Mouse (Mus musculus) myocyte (in vitro differentiated cells): Measurements from ENCODE around the gene Hus1b. TPM values are rescaled to one million over a fixed set of nuclear protein-coding genes. Genes with fewer than 3 reads are reported as not detected.

Experiments used
- H3K27me3 ChIP-seq: one replicate; pipeline ENCODE4 v1.6.1; 2011; ENCODE audit not compliant: control insufficient read depth, insufficient read depth, insufficient read length
- H3K36me3 ChIP-seq: one replicate; pipeline ENCODE4 v1.6.1; 2011; ENCODE audit not compliant: control insufficient read depth, insufficient read depth
- H3K4me2 ChIP-seq: one replicate; pipeline ENCODE4 v1.6.1; 2011; ENCODE audit warnings: low read depth, control low read depth
- H3K4me3 ChIP-seq: one replicate; pipeline ENCODE4 v1.5.1; 2011; ENCODE audit warnings: mild to moderate bottlenecking, control low read depth, moderate library complexity
- H3K79me2 ChIP-seq: one replicate; pipeline ENCODE4 v1.6.1; 2011; ENCODE audit not compliant: control insufficient read depth, insufficient read depth
- H3ac ChIP-seq: one replicate; pipeline ENCODE4 v1.6.1; 2011; ENCODE audit not compliant: control insufficient read depth, insufficient read length
- CEBPB ChIP-seq: IDR thresholded peaks from 2 replicates; pipeline ENCODE4 v1.6.1; 2011; ENCODE audit warnings: mild to moderate bottlenecking, moderate library complexity; ENCODE audit not compliant: poor library complexity, insufficient read depth, severe bottlenecking
- E2F4 ChIP-seq: IDR thresholded peaks from one replicate; pipeline ENCODE4 v1.6.1; 2011; ENCODE audit warnings: mild to moderate bottlenecking, control low read depth, moderate library complexity; ENCODE audit not compliant: insufficient read depth
- MAX ChIP-seq: IDR thresholded peaks from one replicate; pipeline ENCODE4 v1.6.1; 2011; ENCODE audit warnings: low read depth, mild to moderate bottlenecking, control low read depth
- MYOD1 ChIP-seq, 3 experiments: IDR thresholded peaks; one replicate each; pipeline ENCODE4 v1.6.1; 2011; ENCODE audit warnings: control low read depth in 2 of 3, low read depth in 2 of 3, mild to moderate bottlenecking in 2 of 3, moderate library complexity in 1 of 3; ENCODE audit not compliant: insufficient read length in 2 of 3, control insufficient read depth in 1 of 3
- MYOG ChIP-seq, 3 experiments: IDR thresholded peaks; one replicate each; pipeline ENCODE4 v1.6.1; 2011; ENCODE audit warnings: control low read depth in 2 of 3, low read depth in 2 of 3, mild to moderate bottlenecking in 2 of 3; ENCODE audit not compliant: insufficient read length in 2 of 3, control insufficient read depth in 1 of 3, insufficient read depth in 1 of 3
- POLR2A ChIP-seq: IDR thresholded peaks from one replicate; pipeline ENCODE4 v1.6.1; 2011; ENCODE audit warnings: low read depth, mild to moderate bottlenecking, control low read depth, moderate library complexity; ENCODE audit not compliant: insufficient read length
- POLR2AphosphoS2 ChIP-seq: IDR thresholded peaks from one replicate; pipeline ENCODE4 v1.6.1; 2011; ENCODE audit warnings: low read depth, control low read depth; ENCODE audit not compliant: insufficient read length
- REST ChIP-seq: IDR thresholded peaks from one replicate; pipeline ENCODE4 v1.6.1; 2011; ENCODE audit warnings: mild to moderate bottlenecking, control low read depth, moderate library complexity; ENCODE audit not compliant: insufficient read depth, insufficient read length
- SRF ChIP-seq: IDR thresholded peaks from one replicate; pipeline ENCODE4 v1.6.1; 2011; ENCODE audit warnings: low read depth; ENCODE audit not compliant: control insufficient read depth, insufficient read length
- TCF12 ChIP-seq: IDR thresholded peaks from one replicate; pipeline ENCODE4 v1.6.1; 2011; ENCODE audit warnings: mild to moderate bottlenecking, control low read depth; ENCODE audit not compliant: poor library complexity, insufficient read depth, severe bottlenecking
- TCF3 ChIP-seq: IDR thresholded peaks from one replicate; pipeline ENCODE4 v1.6.1; 2011; ENCODE audit warnings: low read depth, control low read depth; ENCODE audit not compliant: insufficient read length
- USF1 ChIP-seq: IDR thresholded peaks from one replicate; pipeline ENCODE4 v1.6.1; 2011; ENCODE audit warnings: low read depth, mild to moderate bottlenecking, control low read depth, moderate library complexity
- polyA plus RNA-seq: library from polyadenylated mRNA; unstranded; fragments of >200 nt; fragmentation: generic; extraction: Trizol; gene quantifications from one replicate; pipeline ENCODE4 v1.2.1, GENCODE M21; 2012; ENCODE audit warnings: missing spikeins

Gene Hus1b
- not detected for polyA plus RNA-seq

- H3K27me3 ChIP-seq = no peaks in the 10 kb centered on the region
- no peak within 1 kb of the TSS for H3ac ChIP-seq
- H3K4me2 ChIP-seq = no peak within 1 kb of the TSS
- no peak within 1 kb of the TSS for H3K4me3 ChIP-seq
- H3K36me3 ChIP-seq = no peaks in the 10 kb centered on the region
- TF ChIP-seq TCF12 (no peak), POLR2AphosphoS2 (no peak), MYOD1 (IDR thresholded peaks at IDR 0.05; ENCODE audit: control insufficient read depth in 1 of 3, insufficient read length in 2 of 3, low read depth in 2 of 3) (no peak), POLR2A (no peak)
- H3K79me2 ChIP-seq = peaks cover 11% of the 10 kb centered on the region
Observed at GRCm38 (mm10) chr13:30947540-30947939, at the start of gene Hus1b. Gene Hus1b (minus strand): TSS chr13:30947759.

DNA sequence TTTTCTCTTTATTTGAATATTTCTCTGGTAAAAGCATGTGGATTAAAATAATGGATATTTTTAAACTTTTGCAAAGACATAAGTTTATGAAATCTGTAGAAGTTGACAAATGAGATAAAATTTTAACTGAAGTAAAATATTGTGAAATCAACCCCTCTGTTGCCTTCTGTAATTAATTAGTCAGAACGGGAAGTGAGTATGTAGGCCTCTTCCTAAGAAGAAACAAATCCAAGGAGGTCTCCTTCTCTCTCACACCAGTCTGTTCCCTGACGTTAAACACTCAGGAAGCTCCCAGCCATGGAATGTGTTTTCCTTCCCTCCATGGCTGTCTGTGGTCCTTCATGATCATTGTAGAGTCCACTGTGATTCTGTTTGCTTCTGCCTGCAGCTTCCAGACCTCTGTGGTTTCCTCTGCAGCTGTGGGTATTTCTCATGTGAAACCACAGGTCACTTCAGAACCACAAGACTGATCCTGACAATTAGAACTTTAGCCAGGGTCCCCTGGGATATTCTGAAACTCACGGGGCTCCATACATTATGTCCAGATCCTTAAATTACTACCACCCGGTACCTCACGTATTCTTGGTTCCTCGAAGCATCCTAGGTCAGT lies 46.8 kb upstream of the Hus1b start:
- Histone ChIP-seq H3K36me3 (no peaks in the 10 kb centered on the region), H3K4me3 (no peak overlapping the region), H3K4me2 (peak overlapping the region; percentile 27), H3K79me2 (no peaks in the 10 kb centered on the region), H3ac (no peak overlapping the region), H3K27me3 (peaks cover 42% of the 10 kb centered on the region)
- TF ChIP-seq MYOD1 (IDR thresholded peaks at IDR 0.05; ENCODE audit: control insufficient read depth in 1 of 3, insufficient read length in 2 of 3, low read depth in 2 of 3) (peak in 2 of 3 experiments; percentile 12 to 46), POLR2A (no peak), TCF12 (peak; percentile 30)

GRCm38 (mm10) chr13:30993819-30994218 lies 46.3 kb upstream of the Hus1b start:
- peaks cover 42% of the 10 kb centered on the region for H3K27me3 ChIP-seq

GRCm38 (mm10) chr13:30990233-30990632 lies 42.7 kb upstream of the Hus1b start:
- H3K79me2 ChIP-seq = no peaks in the 10 kb centered on the region
- no peak overlapping the region for H3K4me3 ChIP-seq
- H3K36me3 ChIP-seq = no peaks in the 10 kb centered on the region
- H3K4me2 ChIP-seq = no peak overlapping the region
- no peak for TF ChIP-seq USF1
- TF ChIP-seq CEBPB = no peak
- no peak for TF ChIP-seq POLR2A
- TF ChIP-seq MYOD1 (IDR thresholded peaks at IDR 0.05; ENCODE audit: control insufficient read depth in 1 of 3, insufficient read length in 2 of 3, low read depth in 2 of 3) = no peak
- TF ChIP-seq TCF3 = no peak
- no peak for TF ChIP-seq MYOG (IDR thresholded peaks at IDR 0.05; ENCODE audit: control insufficient read depth in 1 of 3, insufficient read depth in 1 of 3, insufficient read length in 2 of 3, low read depth in 2 of 3)
- no peak for TF ChIP-seq TCF12
- TF ChIP-seq SRF = no peak
- TF ChIP-seq REST = no peak
- no peak for TF ChIP-seq POLR2AphosphoS2
- no peak for TF ChIP-seq MAX
- no peak for TF ChIP-seq E2F4
- peaks cover 56% of the 10 kb centered on the region for H3K27me3 ChIP-seq
- no peak overlapping the region for H3ac ChIP-seq

More at GRCm38 (mm10) chr13:30993819-30994218, 46.3 kb upstream of the Hus1b start:
- no peaks in the 10 kb centered on the region for H3K79me2 ChIP-seq
- no peaks in the 10 kb centered on the region for H3K36me3 ChIP-seq
- peak overlapping the region; percentile 27 for H3K4me2 ChIP-seq
- no peak overlapping the region for H3ac ChIP-seq
- no peak for TF ChIP-seq POLR2AphosphoS2
- no peak for TF ChIP-seq REST
- no peak for TF ChIP-seq MYOG (IDR thresholded peaks at IDR 0.05; ENCODE audit: control insufficient read depth in 1 of 3, insufficient read depth in 1 of 3, insufficient read length in 2 of 3, low read depth in 2 of 3)
- TF ChIP-seq USF1 = no peak
- TF ChIP-seq SRF = no peak
- TF ChIP-seq MYOD1 (IDR thresholded peaks at IDR 0.05; ENCODE audit: control insufficient read depth in 1 of 3, insufficient read length in 2 of 3, low read depth in 2 of 3) = no peak
- no peak for TF ChIP-seq CEBPB
- no peak for TF ChIP-seq TCF12
- no peak for TF ChIP-seq POLR2A
- TF ChIP-seq E2F4 = no peak
- TF ChIP-seq TCF3 = no peak
- TF ChIP-seq MAX = no peak
- no peak overlapping the region for H3K4me3 ChIP-seq

GRCm38 (mm10) chr13:30989710-30990109 lies 42.2 kb upstream of the Hus1b start:
- H3K27me3 ChIP-seq = peaks cover 54% of the 10 kb centered on the region
- TF ChIP-seq POLR2AphosphoS2 (no peak), E2F4 (no peak), SRF (no peak), POLR2A (no peak), MYOG (IDR thresholded peaks at IDR 0.05; ENCODE audit: control insufficient read depth in 1 of 3, insufficient read depth in 1 of 3, insufficient read length in 2 of 3, low read depth in 2 of 3) (no peak), CEBPB (no peak), REST (no peak), MAX (no peak), MYOD1 (IDR thresholded peaks at IDR 0.05; ENCODE audit: control insufficient read depth in 1 of 3, insufficient read length in 2 of 3, low read depth in 2 of 3) (no peak), TCF12 (no peak), USF1 (no peak), TCF3 (no peak)
- no peak overlapping the region for H3K4me2 ChIP-seq
- no peak overlapping the region for H3K4me3 ChIP-seq
- no peak overlapping the region for H3ac ChIP-seq
- H3K36me3 ChIP-seq = no peaks in the 10 kb centered on the region
- H3K79me2 ChIP-seq = no peaks in the 10 kb centered on the region
